Mouse (Mus musculus) G1E-ER4 (cell line): ENCODE data around the gene Slc30a7. TPM values are rescaled to one million over a fixed set of nuclear protein-coding genes. Genes with fewer than 3 reads are reported as not detected.

Source experiments
- GATA1 ChIP-seq: IDR thresholded peaks from one replicate; pipeline ENCODE4 v1.8.0; 2012; ENCODE audit warnings: low read length, inconsistent platforms
- polyA plus RNA-seq: library from polyadenylated mRNA; stranded (reverse); fragments of >175 nt; gene quantifications from 2 replicates; pipeline ENCODE4 v1.2.3, GENCODE M21; 2012

Gene Slc30a7
- polyA plus RNA-seq, 1 experiment = 2.0 TPM

DNA sequence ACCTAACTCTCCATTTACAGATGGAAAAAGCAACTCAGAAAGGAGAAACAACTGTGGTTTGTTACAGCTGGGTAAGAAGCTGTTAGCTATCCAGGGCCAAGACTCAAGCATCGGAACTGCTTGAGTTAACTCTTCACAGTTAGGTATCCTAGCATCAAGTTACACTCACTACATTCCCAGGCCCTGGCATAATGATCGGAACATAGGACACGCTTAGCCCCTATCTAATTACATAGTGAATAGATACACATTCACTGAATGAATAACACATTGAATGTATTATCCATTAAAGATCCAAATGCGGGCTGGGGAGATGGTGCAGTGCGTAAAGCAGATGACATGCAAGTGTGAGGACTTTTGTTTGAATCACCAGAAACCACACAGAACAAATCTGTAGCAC is 43.1 kb downstream of the Slc30a7 start:
- no peak for TF ChIP-seq GATA1

GRCm38 (mm10) chr3:115963597-115963996 is 43.6 kb downstream of the Slc30a7 start:
- no peak for TF ChIP-seq GATA1

DNA sequence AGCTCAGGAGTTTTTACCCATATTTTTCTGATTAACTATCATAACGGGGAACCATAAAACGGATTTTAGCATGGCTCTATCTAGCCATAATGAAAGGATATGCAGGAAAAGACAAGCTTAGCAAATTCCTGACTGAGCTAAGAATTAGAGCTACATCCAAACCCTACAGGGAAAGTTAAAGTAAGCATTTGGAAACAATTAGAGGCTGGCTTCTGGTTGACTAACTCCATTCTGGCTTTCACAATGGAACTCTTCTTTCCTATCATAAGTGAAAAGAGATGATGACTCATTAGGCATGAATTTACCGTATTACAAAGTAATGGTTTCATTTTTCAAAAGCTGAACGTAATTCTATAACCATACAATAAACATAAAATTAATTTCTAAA is 45.2 kb downstream of the Slc30a7 start:
- TF ChIP-seq GATA1 = no peak

DNA sequence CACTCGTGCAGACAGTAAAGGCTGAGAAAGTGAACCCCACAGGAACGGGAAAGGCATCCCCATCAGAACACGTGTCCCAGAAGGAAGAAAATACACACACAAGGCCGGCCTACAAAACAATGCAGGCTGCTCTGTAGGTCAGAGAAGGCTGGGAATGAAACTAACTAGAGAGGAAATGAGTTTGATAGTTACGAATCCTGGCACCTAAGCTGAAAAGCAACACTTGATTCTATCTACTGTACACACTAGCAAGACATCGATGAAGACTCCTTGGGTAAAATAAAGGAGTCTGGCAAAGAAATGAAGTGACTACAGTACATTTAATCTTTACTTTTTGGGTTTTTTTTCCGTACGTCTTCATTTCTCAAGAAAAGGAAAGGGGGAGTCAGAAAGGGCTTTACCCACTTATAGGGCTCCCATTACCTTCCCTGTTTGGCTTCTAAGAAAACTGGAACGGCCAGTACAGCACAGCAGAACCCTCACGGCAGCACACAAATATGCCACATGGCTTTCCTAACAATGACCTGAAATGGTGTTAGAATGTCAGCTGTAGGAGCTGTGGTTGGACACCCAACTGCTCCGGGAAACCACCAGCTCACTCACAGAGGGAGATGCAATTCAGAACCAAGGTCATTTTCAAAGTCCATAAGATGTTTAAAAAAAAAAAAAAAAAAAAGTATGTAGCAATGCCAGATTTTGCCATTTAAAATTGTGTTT is 45.7 kb downstream of the Slc30a7 start:
- no peak for TF ChIP-seq GATA1

GRCm38 (mm10) chr3:115957223-115957622 is 50.0 kb downstream of the Slc30a7 start:
- TF ChIP-seq GATA1 = no peak

GRCm38 (mm10) chr3:115953088-115953487 is 54.1 kb downstream of the Slc30a7 start:
- TF ChIP-seq GATA1 = no peak

- TF ChIP-seq GATA1 = no peak
Measured at GRCm38 (mm10) chr3:115952356-115952755, 54.9 kb downstream of the Slc30a7 start.

DNA sequence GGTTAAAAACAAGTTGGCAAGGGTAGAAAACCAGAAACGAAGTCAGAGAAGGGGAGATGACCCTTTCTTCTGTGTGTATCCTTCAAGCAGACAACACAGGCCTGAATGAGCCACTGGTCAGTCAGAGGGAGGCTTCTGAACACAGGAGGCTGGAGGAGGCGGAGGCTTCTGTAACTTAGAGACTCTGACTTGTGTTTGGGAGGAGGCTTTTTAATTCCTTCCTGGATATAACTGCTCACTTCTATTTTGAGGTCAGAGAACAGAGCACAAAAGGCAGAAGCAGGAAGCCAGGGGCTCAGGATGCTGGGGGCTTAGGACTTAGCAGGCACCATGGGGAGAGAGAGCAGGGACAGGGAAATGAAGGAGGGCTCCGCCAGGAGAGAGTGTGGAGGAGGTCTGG is 56.0 kb downstream of the Slc30a7 start:
- TF ChIP-seq GATA1 = no peak

DNA sequence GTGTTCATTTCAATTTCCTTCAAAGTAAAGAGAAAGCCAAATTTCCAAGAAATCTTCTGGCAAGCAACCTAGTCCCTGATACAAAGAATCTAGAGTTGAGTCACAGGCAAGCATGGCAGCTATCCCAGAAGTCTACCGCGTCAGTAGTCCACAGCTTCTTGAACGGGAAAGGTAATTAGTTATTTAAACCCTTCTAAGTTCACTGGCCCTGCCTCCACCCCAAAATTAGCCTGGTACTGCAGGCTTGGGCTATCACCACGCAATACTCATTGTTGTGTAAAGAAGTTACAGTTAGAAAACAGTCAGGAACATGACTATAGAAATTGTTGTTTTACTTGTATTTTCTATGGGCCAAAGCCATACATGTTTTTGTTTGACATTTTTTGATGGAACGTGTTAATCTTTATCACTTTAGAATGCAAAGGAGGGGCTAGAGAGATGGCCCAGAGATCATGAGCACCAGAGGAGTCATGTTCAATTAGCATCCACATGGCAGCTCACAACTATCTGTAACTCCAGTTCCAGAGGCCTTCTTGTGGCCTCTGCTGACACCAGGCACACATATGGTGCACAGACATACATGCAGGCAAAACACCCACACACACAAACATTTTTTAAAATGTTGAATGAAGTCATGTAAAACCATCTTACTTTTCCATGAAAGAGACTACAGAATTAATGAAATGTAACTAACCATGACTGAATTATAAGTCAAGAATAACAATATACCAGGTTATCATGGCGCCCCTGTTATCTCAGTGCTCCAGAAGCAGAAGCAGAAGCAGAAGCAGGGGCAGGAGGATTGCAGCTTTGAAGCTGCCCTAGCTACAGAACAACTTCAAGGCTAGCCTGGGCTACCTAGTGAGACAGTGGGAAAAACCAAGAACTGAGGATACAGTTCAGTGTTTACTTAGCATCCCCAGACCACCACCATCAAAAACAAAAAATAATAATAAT is 57.0 kb downstream of the Slc30a7 start:
- no peak for TF ChIP-seq GATA1

GRCm38 (mm10) chr3:115949220-115949920 is 57.8 kb downstream of the Slc30a7 start:
- TF ChIP-seq GATA1 = no peak

- no peak for TF ChIP-seq GATA1
Measured at GRCm38 (mm10) chr3:115946272-115946671, 60.9 kb downstream of the Slc30a7 start.

DNA sequence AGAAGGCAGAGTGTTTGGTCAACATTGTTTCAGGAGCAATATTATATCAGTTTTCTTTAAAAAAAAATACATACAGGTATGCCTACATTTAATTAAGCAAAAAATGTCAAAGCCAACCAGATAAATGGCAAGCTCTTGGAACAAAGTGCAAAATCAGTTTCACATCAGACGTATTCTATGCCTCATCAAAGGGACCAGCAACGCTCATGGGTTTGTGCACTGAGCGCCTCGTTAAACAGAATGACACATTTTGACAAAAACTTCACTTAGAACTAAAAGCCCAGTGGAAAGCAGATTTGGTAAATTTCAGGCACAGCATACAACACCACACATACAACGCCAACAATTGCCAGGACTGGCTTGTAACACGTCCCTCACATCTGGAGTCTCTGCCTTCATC is 62.8 kb downstream of the Slc30a7 start:
- TF ChIP-seq GATA1 = no peak

DNA sequence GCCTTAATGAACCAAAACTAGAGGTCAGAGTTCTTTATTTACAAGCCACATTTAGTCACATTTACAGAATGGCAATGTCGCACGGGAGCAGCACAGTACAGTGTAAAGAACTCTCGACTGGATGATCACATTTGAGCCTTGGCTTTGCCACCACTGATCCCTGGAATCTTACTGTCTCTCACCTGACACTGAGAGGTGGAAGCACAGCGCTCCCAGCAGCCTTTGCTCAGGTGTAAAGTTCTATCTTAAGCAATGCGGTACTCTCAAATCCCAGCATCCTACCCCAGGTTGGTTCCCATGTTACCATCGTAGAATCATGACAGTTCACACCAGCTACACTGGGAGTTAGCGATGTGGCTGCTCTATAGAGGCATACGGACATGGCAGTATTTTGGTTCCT is 65.7 kb downstream of the Slc30a7 start:
- no peak for TF ChIP-seq GATA1

DNA sequence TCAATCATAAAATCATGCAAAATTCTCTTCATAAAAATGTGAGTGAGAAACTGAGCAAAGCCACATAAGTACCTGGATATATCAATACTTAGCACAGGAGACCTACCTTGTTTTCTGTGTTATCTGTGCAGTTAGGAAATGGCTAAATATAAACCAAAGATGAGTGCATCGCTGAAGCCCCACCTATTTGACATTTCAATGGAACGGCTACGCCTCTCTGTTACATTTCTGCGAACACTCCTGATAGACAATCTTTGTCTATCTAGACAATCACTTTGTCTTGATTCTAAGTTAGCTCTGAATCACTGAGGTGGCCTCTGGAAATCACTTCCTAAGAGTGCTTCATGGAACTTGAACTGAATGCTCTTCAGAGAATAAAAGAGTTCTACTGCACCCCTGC is 66.7 kb downstream of the Slc30a7 start:
- no peak for TF ChIP-seq GATA1

GRCm38 (mm10) chr3:115937807-115938206 is 69.4 kb downstream of the Slc30a7 start:
- TF ChIP-seq GATA1 = no peak
